Mouse (Mus musculus) kidney, adult 11 months (tissue): Measurements from ENCODE around the gene Clpp.
A peak's percentile ranks its signal among the peaks of the same experiment; 100 is the strongest.

Experiments
- DNase-seq: peaks from one replicate; pipeline ENCODE4 v3.0.0; 2022

Clpp gene

GRCm38 (mm10) chr17:57031661-57032420 is 41.7 kb downstream of the Clpp start:
- peak; percentile 100 for DNase-seq

- DNase-seq, result peak; percentile 27
Measured at GRCm38 (mm10) chr17:57032854-57033253, 42.7 kb downstream of the Clpp start.

GRCm38 (mm10) chr17:57038978-57039377 is 48.9 kb downstream of the Clpp start:
- DNase-seq, result no peak

- no peak for DNase-seq
Measured at GRCm38 (mm10) chr17:57041554-57041953, 51.4 kb downstream of the Clpp start, which contains the start of gene Slc25a41. Gene Slc25a41 (minus strand): TSS chr17:57041654.
